Mouse (Mus musculus): ENCODE results near the gene Krtap5-1. TPM values are rescaled to one million over a fixed set of nuclear protein-coding genes. Genes with fewer than 3 reads are reported as not detected.
A peak's percentile ranks its signal among the peaks of the same experiment; 100 is the strongest.
"Not testable (repeated sequence)": the region's sequence is repeated elsewhere in the genome, so short reads cannot be mapped to it uniquely, and the experiment has no call there.

Krtap5-1 gene
- total and polyA plus RNA-seq, 3 experiments = not detected

DNA sequence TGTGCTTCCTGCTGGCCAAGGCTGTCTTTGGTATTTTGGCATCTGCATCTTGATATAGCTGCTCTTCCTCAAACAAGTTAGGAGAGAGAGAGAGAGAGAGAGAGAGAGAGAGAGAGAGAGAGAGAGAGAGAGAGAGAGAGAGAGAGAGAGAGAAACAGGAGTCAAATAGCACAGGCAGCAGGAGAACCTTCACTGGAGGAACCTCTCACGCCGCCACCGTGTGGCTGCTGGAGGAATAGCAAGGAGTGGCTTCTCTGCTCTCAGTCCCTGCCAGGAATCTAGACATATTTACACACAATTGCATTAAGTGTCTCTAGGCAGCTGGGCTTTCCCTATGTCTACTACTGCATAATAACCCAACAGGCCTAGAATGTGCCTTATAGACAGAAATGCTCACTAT, 18.7 kb downstream of the Krtap5-1 start:
- H3K27me3 ChIP-seq (ENCODE audit: control insufficient read depth in 1 of 2, insufficient read depth in 2 of 2, low read length in 2 of 2); H3K36me3 ChIP-seq (ENCODE audit: control insufficient read depth in 1 of 2, insufficient read depth in 2 of 2, low read length in 2 of 2); H3K27ac ChIP-seq (ENCODE audit: control insufficient read depth, low read depth, low read length); H3K9me3 ChIP-seq (replicated peaks; ENCODE audit: insufficient read depth, low read length); H3K4me1 ChIP-seq (ENCODE audit: control insufficient read depth in 1 of 2, insufficient read depth in 2 of 2, low read length in 2 of 2); H3K4me3 ChIP-seq (ENCODE audit: control insufficient read depth in 1 of 2, insufficient read depth in 1 of 2, low read depth in 2 of 2, low read length in 2 of 2); H3K9ac ChIP-seq (ENCODE audit: control insufficient read depth, low read depth, low read length, poor library complexity, severe bottlenecking); H3K79me2 ChIP-seq (ENCODE audit: control insufficient read depth, insufficient read depth, low read length, poor library complexity): not testable (repeated sequence)
- peak; percentile 75; the same call in 1 of the 2 replicates for TF ChIP-seq JUND (IDR thresholded peaks at IDR 0.05; ENCODE audit: low read depth, low read length)
- peak; percentile 50 to 68 (median 67) for TF ChIP-seq CTCF (IDR thresholded peaks at IDR 0.05 in 2 of 3, conservative IDR thresholded peaks at IDR 0.05 in 1 of 3; ENCODE audit: control insufficient read depth in 1 of 3, insufficient read depth in 1 of 3, low read depth in 2 of 3, low read length in 3 of 3, poor library complexity in 1 of 3, severe bottlenecking in 1 of 3)
- TF ChIP-seq SMC3 (IDR thresholded peaks at IDR 0.05; ENCODE audit: low read depth, low read length) = peak; percentile 20
- peak; percentile 52 for DNase-seq (ENCODE audit: low read depth, low spot score)

GRCm38 (mm10) chr7:142274263-142274662, 22.7 kb downstream of the Krtap5-1 start, which contains the start of gene Gm4559:
Gm4559 (minus strand) TSS chr7:142274363.
- not testable (repeated sequence) for H3K27me3 ChIP-seq (ENCODE audit: control insufficient read depth in 1 of 2, insufficient read depth in 2 of 2, low read length in 2 of 2); H3K4me3 ChIP-seq (ENCODE audit: control insufficient read depth in 1 of 2, insufficient read depth in 1 of 2, low read depth in 2 of 2, low read length in 2 of 2); H3K9me3 ChIP-seq (replicated peaks; ENCODE audit: insufficient read depth, low read length); H3K79me2 ChIP-seq (ENCODE audit: control insufficient read depth, insufficient read depth, low read length, poor library complexity); H3K27ac ChIP-seq (ENCODE audit: control insufficient read depth, low read depth, low read length); H3K9ac ChIP-seq (ENCODE audit: control insufficient read depth, low read depth, low read length, poor library complexity, severe bottlenecking); DNase-seq (ENCODE audit: low read depth, low spot score); H3K4me1 ChIP-seq (ENCODE audit: control insufficient read depth in 1 of 2, insufficient read depth in 2 of 2, low read length in 2 of 2); H3K36me3 ChIP-seq (ENCODE audit: control insufficient read depth in 1 of 2, insufficient read depth in 2 of 2, low read length in 2 of 2)

DNA sequence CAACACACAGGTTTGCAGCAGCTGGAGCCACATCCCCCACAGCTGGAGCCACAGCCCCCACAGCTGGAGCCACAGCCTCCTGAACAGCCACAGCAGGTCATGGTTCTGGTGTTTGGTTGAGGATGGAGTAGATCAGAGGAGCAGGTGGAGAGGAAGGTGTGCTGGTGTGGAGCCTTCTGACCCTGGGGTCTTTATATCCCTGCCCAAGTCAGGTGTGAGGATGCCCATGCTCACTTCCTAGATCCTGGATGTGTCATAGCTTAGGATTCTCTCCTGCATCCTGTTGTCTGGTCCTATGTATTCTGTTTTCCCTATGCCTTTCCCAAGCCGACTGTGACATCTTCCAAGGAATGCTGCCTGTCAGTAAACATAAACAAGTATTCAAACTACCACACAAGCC, 38.7 kb downstream of the Krtap5-1 start, which contains the start of gene Gm2431:
Gm2431 (minus strand) TSS at position 101 of the 400 bp plus-strand sequence.
- not testable (repeated sequence) for H3K9me3 ChIP-seq (replicated peaks; ENCODE audit: insufficient read depth, low read length); H3K27ac ChIP-seq (ENCODE audit: control insufficient read depth, low read depth, low read length); H3K4me1 ChIP-seq (ENCODE audit: control insufficient read depth in 1 of 2, insufficient read depth in 2 of 2, low read length in 2 of 2); H3K4me3 ChIP-seq (ENCODE audit: control insufficient read depth in 1 of 2, insufficient read depth in 1 of 2, low read depth in 2 of 2, low read length in 2 of 2); H3K27me3 ChIP-seq (ENCODE audit: control insufficient read depth in 1 of 2, insufficient read depth in 2 of 2, low read length in 2 of 2); H3K9ac ChIP-seq (ENCODE audit: control insufficient read depth, low read depth, low read length, poor library complexity, severe bottlenecking); H3K36me3 ChIP-seq (ENCODE audit: control insufficient read depth in 1 of 2, insufficient read depth in 2 of 2, low read length in 2 of 2); DNase-seq (ENCODE audit: low read depth, low spot score); H3K79me2 ChIP-seq (ENCODE audit: control insufficient read depth, insufficient read depth, low read length, poor library complexity)

GRCm38 (mm10) chr7:142255517-142255916, 41.4 kb downstream of the Krtap5-1 start:
- Histone ChIP-seq H3K9me3 (replicated peaks; ENCODE audit: insufficient read depth, low read length) (no peaks in the 10 kb centered on the region), H3K27ac (ENCODE audit: control insufficient read depth, low read depth, low read length) (no peak overlapping the region), H3K9ac (ENCODE audit: control insufficient read depth, low read depth, low read length, poor library complexity, severe bottlenecking) (no peak overlapping the region), H3K27me3 (ENCODE audit: control insufficient read depth in 1 of 2, insufficient read depth in 2 of 2, low read length in 2 of 2) (no peaks in the 10 kb centered on the region), H3K4me3 (ENCODE audit: control insufficient read depth in 1 of 2, insufficient read depth in 1 of 2, low read depth in 2 of 2, low read length in 2 of 2) (no peak overlapping the region), H3K79me2 (ENCODE audit: control insufficient read depth, insufficient read depth, low read length, poor library complexity) (no peaks in the 10 kb centered on the region), H3K36me3 (ENCODE audit: control insufficient read depth in 1 of 2, insufficient read depth in 2 of 2, low read length in 2 of 2) (no peaks in the 10 kb centered on the region), H3K4me1 (ENCODE audit: control insufficient read depth in 1 of 2, insufficient read depth in 2 of 2, low read length in 2 of 2) (no peaks in the 10 kb centered on the region)
- peak; percentile 41 for DNase-seq (ENCODE audit: low read depth, low spot score)
- TF ChIP-seq SMC3 (IDR thresholded peaks at IDR 0.05; ENCODE audit: low read depth, low read length) (peak; percentile 45), CTCF (IDR thresholded peaks at IDR 0.05 in 2 of 3, conservative IDR thresholded peaks at IDR 0.05 in 1 of 3; ENCODE audit: control insufficient read depth in 1 of 3, insufficient read depth in 1 of 3, low read depth in 2 of 3, low read length in 3 of 3, poor library complexity in 1 of 3, severe bottlenecking in 1 of 3) (peak; percentile 65 to 75 (median 74)), TAL1 (IDR thresholded peaks at IDR 0.05; ENCODE audit: low read length) (no peak)
